In the genomic region with DNA sequence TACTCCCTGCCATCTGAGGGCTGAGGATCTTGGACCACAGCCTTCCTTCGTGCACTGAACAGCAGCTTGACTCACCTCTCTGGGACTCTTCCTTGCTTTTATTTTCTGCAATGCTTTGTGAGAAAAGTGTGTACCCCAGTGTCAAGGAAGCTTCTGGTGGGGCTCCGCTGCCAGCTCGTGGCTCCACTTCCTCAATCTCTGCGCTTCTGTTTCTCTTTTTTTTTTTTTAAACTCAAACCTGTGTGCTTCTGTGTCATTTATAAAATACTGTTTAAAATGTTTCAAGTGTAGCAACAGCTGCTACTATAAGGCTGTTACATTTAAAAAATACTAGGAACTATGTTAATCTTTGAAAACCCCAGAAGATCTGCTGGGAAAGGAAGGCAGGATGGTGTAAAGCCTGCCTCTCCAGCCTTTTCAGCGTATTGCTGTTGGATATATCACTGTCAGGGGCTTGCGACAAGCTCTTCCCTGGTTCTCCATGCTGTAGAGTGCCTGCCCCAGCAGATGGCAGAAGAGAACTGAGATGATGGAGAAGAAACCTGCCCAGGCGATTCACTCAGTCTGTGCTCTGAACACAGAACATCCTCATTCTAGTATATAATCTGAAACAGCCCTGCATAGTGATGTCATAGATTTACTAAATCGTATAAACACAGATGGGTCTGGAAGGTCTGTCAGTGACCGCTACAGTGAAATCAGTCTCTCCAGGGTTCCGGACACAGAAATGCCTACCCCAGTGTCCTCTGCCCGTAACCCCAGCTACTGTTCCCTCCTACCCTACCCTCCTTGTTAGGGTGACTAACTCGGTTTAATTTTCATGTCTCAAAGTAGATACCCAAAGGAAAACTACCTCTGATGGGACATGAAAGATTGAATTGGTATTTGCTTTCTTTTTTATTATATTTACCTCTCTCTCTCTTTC, we compare ENCODE assay signal across 9 mouse cellular contexts.
DNase-seq lines count a peak whose midpoint lies in the region; ATAC-seq and TF ChIP-seq lines count a peak whose summit lies in the region.
"Had no signal": no experiment of that assay in that cellular context is flagged by ENCODE, and none has a peak within 500 bp of the region (broad histone marks: within the 10 kb centered on the region; RNA-seq: fewer than 3 reads in every experiment).

No protein-coding gene starts in this region.

- no peaks in the 10 kb centered on the region for H3K4me1 ChIP-seq in ES-E14 (ENCODE audit: control insufficient read depth in 2 of 2, insufficient read depth in 2 of 2, low read length in 2 of 2, poor library complexity in 1 of 2)
- peaks cover 2% of the 10 kb centered on the region; the same call in 1 of the 2 replicates for H3K4me1 ChIP-seq in hindbrain, embryonic 12.5 days
- H3K4me1 ChIP-seq in lung, postnatal 0 days (ENCODE audit: insufficient read depth, low read depth, low read length) = no peaks in the 10 kb centered on the region
- H3K4me1 ChIP-seq in thymus, adult 2 months (replicated peaks; ENCODE audit: control insufficient read depth, insufficient read depth, low read length) = peaks cover 23% of the 10 kb centered on the region

- no peaks in the 10 kb centered on the region for H3K9me3 ChIP-seq in ES-E14 (ENCODE audit: control insufficient read depth, insufficient read depth, low read depth, low read length)
- H3K9me3 ChIP-seq in hindbrain, embryonic 12.5 days (replicated peaks) = no peaks in the 10 kb centered on the region
- no peaks in the 10 kb centered on the region for H3K9me3 ChIP-seq in lung, postnatal 0 days (ENCODE audit: low read length)

- H3K4me3 ChIP-seq in ES-E14 (ENCODE audit: insufficient read depth in 1 of 2, low read depth in 1 of 2, low read length in 2 of 2, poor library complexity in 1 of 2, severe bottlenecking in 1 of 2) = no peak overlapping the region
- H3K4me3 ChIP-seq in hindbrain, embryonic 12.5 days = no peak overlapping the region
- H3K4me3 ChIP-seq in lung, postnatal 0 days (ENCODE audit: low read depth, low read length) = no peak overlapping the region
- H3K4me3 ChIP-seq in thymus, adult 2 months (ENCODE audit: control insufficient read depth, insufficient read depth, low read length) = no peak overlapping the region
- H3K4me3 ChIP-seq: erythroblast, embryonic 14.5 days had no signal

- DNase-seq in ES-E14 (ENCODE audit: low read depth, low spot score) = peak; percentile 37
- peak; percentile 74 for DNase-seq in cerebellum, adult 9-11 months
- peak; percentile 77 to 84 for DNase-seq in frontal cortex, postnatal 14 days (ENCODE audit: low spot score in 2 of 2)
- peak; percentile 91 to 93 for DNase-seq in layer of hippocampus, postnatal 10 days (ENCODE audit: low spot score in 2 of 2)
- peak; percentile 94 for DNase-seq in lung, postnatal 0 days (ENCODE audit: low spot score)
- DNase-seq in ovary, postnatal 10 days (ENCODE audit: low spot score) = peak; percentile 58
- peak; percentile 85 for DNase-seq in thymus, adult 2 months

- no peaks in the 10 kb centered on the region for H3K36me3 ChIP-seq in ES-E14 (ENCODE audit: control insufficient read depth, insufficient read depth, low read length, poor library complexity, severe bottlenecking)
- no peaks in the 10 kb centered on the region for H3K36me3 ChIP-seq in hindbrain, embryonic 12.5 days
- H3K36me3 ChIP-seq in lung, postnatal 0 days (ENCODE audit: insufficient read depth, low read length) = no peaks in the 10 kb centered on the region
- no peaks in the 10 kb centered on the region for H3K36me3 ChIP-seq in thymus, adult 2 months (ENCODE audit: control insufficient read depth, insufficient read depth, low read length)

- H3K27me3 ChIP-seq in hindbrain, embryonic 12.5 days = peaks cover 3% of the 10 kb centered on the region; the same call in 1 of the 2 replicates
- H3K27me3 ChIP-seq in lung, postnatal 0 days (replicated peaks; ENCODE audit: insufficient read depth, low read length) = no peaks in the 10 kb centered on the region
- no peaks in the 10 kb centered on the region for H3K27me3 ChIP-seq in thymus, adult 2 months (ENCODE audit: control insufficient read depth, insufficient read depth, low read length)

- TF ChIP-seq POLR2A in thymus, adult 2 months (IDR thresholded peaks at IDR 0.05; ENCODE audit: control insufficient read depth, extremely low read depth, insufficient read depth, low read length, poor library complexity) = no peak

- in situ Hi-C loops in ES-E14 (cut with MboI; ENCODE audit: low sequenced_read_pairs in 2 of 2, unreplicated experiment in 2 of 2) = loop anchor here in 1 of 2 experiments (10.0 kb wide), 1 partner anchor 236 kb away; no protein-coding TSS in a partner anchor

- peak; percentile 89 for TF ChIP-seq CTCF in lung, postnatal 0 days (IDR thresholded peaks at IDR 0.05)
- TF ChIP-seq CTCF in thymus, adult 2 months (IDR thresholded peaks at IDR 0.05; ENCODE audit: borderline replicate concordance, control insufficient read depth, extremely low read depth, insufficient read depth, low read length, poor library complexity) = no peak

- 48% methylated on average over 12 of the region's 12 CpGs for WGBS in hindbrain, embryonic 12.5 days
- 29% methylated on average over 12 of the region's 12 CpGs for WGBS in lung, postnatal 0 days
- 19% methylated on average over 12 of the region's 12 CpGs for WGBS in thymus, adult 2 months

- no peak overlapping the region for H3K27ac ChIP-seq in ES-E14 (ENCODE audit: insufficient read depth, low read depth, low read length, poor library complexity, severe bottlenecking)
- no peak overlapping the region for H3K27ac ChIP-seq in hindbrain, embryonic 12.5 days
- no peak overlapping the region for H3K27ac ChIP-seq in lung, postnatal 0 days (ENCODE audit: low read length)
- H3K27ac ChIP-seq in thymus, adult 2 months (ENCODE audit: control insufficient read depth, insufficient read depth, low read length) = peak overlapping the region; percentile 29; the same call in 1 of the 2 replicates

- TF ChIP-seq EP300 in lung, postnatal 0 days (IDR thresholded peaks at IDR 0.05) = peak; percentile 49; the same call in 1 of the 2 replicates

- ATAC-seq in hindbrain, embryonic 12.5 days (ENCODE audit: low FRiP score) = peak; percentile 70
- ATAC-seq in lung, postnatal 0 days = peak; percentile 83

- no peak overlapping the region for H3K9ac ChIP-seq in ES-E14 (ENCODE audit: insufficient read depth, low read depth, low read length, poor library complexity, severe bottlenecking)
- no peak overlapping the region for H3K9ac ChIP-seq in hindbrain, embryonic 12.5 days
- H3K9ac ChIP-seq in lung, postnatal 0 days (replicated peaks; ENCODE audit: low read depth) = no peak overlapping the region

- H3K4me2 ChIP-seq in hindbrain, embryonic 12.5 days (replicated peaks) = no peak overlapping the region
- H3K4me2 ChIP-seq in lung, postnatal 0 days (replicated peaks; ENCODE audit: low read depth, low read length) = no peak overlapping the region

TF ChIP-seq in ES-E14, 5 proteins besides CTCF, POLR2A, EP300 and RAD21:
- TF ChIP-seq ZC3H11A (IDR thresholded peaks at IDR 0.05; ENCODE audit: borderline replicate concordance, low read depth, low read length) = peak; percentile 57; the same call in 1 of the 2 replicates
- TF ChIP-seq HCFC1 (IDR thresholded peaks at IDR 0.05; ENCODE audit: borderline replicate concordance, insufficient read depth, low read length) = no peak
TF ChIP-seq in ES-E14: peak in this region for 1.

Comparison
In these comparisons a context has a peak if more than half of its experiments do, and no peak if none do; other contexts are left out.
1. DNase-seq: peak in every context shown above with its lines; median percentile 94 in lung, postnatal 0 days; 92 in layer of hippocampus, postnatal 10 days; 85 in thymus, adult 2 months; 80 in frontal cortex, postnatal 14 days; 74 in cerebellum, adult 9-11 months; 58 in ovary, postnatal 10 days; 37 in ES-E14.